Mouse (Mus musculus): ENCODE results near the gene Olfr263.

The Olfr263 gene

DNA sequence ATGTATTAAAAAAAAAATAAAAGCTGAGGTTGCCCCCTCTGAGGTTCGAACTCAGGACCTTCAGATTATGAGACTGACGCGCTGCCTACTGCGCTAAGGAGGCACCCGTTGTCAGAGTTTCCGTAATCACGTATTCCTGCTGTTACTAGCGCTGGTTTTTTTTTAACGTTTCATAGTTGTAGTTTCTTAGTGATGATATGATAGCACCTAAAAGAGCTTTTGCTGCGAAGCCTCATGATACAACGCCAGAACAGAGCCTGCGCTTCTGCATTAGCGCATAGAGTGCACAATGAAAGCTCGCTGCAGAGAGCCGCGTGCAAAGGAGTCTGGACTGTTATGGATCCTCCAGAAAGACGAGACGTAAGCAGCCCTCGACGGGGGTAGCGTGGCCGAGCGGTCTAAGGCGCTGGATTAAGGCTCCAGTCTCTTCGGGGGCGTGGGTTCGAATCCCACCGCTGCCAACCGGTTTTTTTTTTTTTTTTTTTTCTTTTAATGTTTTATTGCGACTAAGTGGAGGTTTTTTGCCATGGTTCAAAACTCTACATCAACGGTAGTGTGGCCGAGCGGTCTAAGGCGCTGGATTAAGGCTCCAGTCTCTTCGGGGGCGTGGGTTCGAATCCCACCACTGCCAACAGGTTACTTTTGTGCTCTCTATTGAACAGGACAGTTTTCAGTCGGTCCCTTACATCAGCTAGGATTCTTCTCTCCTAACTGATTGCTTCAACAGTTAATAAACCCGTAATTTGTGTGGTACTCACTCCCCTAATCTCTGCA lies 40.4 kb downstream of the Olfr263 start:
- peak; percentile 74 for DNase-seq (ENCODE audit: low spot score)

DNA sequence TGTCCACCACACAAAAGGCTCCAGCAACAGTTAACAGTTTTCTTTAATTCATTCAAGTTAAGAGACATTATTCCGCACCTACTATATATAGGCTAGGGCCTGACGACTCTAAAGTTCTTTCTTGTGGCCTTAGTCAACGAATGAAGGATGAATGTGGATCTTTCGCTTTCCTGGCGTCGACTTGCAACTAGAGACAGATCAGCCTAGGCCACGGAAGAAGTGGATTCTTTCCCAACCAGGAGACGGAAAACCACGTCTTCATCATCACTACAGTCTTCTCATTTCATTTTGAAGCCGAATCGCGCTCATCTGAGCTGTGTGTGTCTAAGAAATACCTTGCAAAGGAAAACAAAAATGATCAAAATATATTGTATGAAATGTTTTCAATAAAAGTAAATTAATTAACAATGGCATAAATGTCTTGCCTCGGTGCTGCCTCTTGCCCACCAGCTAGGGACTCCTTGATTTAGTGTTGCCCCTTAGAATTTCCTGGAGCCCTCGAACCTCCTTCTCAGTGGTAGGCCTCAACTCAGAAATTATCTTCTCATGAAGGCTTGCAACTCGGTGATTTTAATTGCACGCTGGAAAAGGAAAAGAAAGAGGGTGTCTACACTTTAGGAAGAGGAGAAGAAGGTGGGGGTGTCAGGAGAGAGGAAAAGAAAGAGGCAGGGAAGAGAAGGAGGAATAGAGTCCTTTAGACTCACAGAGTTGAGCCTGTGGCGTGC lies 41.2 kb downstream of the Olfr263 start:
- no peak for DNase-seq (ENCODE audit: low spot score)

DNA sequence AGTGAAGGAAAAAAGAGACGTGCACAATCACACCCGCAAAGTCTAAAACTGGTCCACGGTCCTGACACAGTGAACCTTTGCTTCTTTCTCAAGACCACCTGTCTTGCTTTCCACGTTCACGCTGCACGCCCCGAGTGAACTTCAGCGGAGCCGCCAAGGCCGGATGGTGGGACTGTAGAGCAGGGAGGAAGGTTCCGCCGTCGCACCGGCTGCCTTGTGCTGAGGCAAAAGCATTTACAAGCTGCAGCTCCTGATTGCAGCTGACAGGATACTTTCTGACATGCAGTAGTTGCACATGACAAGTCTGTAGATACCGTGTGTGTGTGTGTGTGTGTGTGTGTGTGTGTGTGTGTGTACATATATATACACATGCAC lies 41.7 kb downstream of the Olfr263 start:
- no peak for DNase-seq (ENCODE audit: low spot score)

DNA sequence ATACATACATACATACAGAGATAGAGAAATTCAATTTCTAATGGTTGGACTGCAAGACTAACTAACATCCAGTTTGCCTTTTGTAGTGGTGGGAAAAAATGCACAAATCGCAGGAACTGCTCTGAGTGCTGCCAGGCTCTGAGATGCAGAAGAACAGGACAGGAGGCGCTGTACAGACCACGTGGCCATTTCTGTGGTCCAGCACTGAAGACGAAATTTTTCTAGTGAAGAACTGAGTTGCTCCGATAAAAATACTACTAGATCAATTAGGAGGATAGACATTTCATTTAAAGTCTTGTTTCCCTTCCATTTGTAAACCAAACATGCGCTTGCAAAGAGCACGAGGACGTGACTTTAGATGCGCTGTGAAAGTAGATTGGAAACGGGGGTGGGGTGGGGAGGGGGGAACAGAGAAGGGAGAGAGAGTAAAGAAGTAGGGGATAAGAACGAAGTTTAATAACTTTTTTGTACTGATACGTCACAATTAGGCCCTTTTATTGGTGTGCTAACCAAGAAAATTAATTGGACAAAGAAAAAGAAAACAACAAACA lies 42.2 kb downstream of the Olfr263 start:
- DNase-seq (ENCODE audit: low spot score), result no peak

- DNase-seq (ENCODE audit: low spot score), result no peak
These were observed 43.0 kb downstream of the Olfr263 start for GRCm38 (mm10) chr13:21172241-21173027.

DNA sequence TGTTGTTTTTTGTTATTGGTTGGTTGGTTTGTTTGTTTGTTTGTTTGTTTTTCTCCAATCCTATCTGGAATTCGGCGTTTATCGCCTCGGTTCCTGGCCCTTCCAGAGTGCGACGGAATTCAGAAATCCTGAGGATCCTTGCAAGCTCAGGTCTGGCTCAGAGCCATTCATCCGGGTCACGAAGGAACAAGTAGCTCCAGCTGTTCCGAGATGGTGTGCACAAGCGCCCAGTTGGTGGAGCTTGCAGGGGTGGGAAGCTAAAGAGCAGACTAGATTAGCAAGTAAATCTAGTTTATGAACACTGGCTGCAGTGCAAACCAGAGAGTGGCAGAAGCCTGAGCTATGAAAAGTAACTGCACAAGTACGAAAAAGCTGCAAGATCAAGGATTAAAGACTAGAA lies 43.6 kb downstream of the Olfr263 start:
- peak; percentile 82 for DNase-seq (ENCODE audit: low spot score)

- no peak for DNase-seq (ENCODE audit: low spot score)
These were observed 47.3 kb downstream of the Olfr263 start for GRCm38 (mm10) chr13:21176733-21177132.

- DNase-seq (ENCODE audit: low spot score), result no peak
These were observed 48.2 kb downstream of the Olfr263 start for GRCm38 (mm10) chr13:21177657-21178056.

- DNase-seq (ENCODE audit: low spot score), result no peak
These were observed 48.9 kb downstream of the Olfr263 start for GRCm38 (mm10) chr13:21178364-21178763.

GRCm38 (mm10) chr13:21179367-21179723 lies 49.9 kb downstream of the Olfr263 start, which contains the start of gene Trim27:
Gene Trim27, plus strand, starts transcription at chr13:21179445.
- DNase-seq (ENCODE audit: low spot score), result no peak

GRCm38 (mm10) chr13:21179724-21180550 lies 50.5 kb downstream of the Olfr263 start:
- peak; percentile 78 for DNase-seq (ENCODE audit: low spot score)

DNA sequence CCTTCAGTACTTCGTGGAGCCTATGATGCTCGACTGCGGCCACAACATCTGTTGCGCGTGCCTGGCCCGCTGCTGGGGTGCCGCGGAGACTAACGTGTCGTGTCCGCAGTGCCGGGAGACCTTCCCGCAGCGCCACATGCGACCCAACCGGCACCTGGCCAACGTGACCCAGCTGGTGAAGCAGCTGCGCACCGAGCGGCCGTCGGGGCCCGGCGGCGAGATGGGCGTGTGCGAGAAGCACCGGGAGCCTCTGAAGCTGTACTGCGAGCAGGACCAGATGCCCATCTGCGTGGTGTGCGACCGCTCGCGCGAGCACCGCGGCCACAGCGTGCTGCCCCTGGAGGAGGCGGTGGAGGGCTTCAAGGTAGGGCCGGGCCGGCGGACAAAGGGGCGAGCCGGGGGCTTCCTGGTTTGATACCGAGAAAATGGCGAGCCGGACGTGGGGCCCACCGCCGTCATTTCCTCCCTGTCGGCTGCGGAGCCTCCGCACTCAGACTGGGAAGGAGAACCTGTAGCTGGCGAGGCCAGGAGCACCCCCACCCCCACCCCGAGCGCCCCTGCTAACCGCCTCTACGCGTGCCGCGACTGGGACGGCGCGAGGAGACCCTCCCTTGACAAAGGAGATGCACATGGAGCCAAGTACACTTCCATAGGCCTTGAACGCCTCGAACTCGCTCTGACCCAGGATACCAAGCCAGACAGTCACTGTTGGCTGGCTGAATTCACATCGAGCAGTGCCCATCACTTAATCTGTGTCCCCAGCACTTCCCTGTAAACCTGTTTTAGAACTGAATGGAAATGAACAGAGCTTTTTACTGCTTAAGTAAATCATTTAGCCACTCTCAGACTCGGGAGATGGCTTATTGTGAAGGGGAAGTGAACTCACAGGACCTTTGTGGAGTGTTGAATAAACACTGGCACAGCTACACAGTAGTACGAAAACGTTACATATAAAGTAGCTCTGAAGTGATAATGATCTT lies 51.4 kb downstream of the Olfr263 start:
- no peak for DNase-seq (ENCODE audit: low spot score)

DNA sequence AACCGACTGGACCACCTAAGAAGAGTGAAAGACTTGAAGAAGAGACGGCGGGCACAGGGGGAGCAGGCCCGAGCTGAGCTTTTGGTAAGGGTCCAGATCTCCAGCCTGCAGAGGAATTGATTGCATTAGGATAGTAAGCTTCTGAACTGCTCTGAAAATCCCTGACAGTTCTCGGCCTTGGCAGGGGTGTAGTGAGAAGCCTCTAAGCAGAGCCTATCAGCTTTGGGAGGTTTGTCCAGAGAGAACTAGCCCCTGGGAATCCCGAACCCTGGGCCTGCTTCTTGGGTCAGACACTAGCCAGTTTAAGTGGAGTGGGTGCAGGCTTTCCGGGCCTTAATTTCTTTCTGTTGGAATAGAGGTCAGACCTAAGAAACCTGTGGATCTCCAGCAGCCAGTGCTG lies 52.6 kb downstream of the Olfr263 start:
- DNase-seq (ENCODE audit: low spot score), result no peak

GRCm38 (mm10) chr13:21183066-21183465 lies 53.6 kb downstream of the Olfr263 start:
- DNase-seq (ENCODE audit: low spot score), result no peak

GRCm38 (mm10) chr13:21183661-21184060 lies 54.2 kb downstream of the Olfr263 start:
- DNase-seq (ENCODE audit: low spot score), result no peak

DNA sequence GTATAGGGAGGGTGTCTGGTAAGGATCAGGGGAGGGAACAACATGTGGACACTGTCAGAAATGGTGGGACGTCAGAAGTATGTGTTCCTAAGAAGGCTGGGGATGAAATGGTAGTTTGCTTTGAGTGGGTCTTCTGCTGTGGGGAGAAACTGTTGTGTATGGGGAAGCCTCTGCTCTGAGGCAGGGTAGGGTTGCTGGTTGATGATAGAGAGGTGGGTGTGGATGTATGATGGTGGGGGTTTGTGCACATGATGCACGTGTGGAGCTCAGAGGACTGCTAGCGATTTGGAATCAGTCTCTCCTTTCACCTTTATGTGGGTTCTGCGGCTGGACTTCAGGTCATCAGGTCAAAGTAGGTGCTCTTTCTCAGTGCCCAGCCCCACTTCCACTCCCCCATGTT lies 56.1 kb downstream of the Olfr263 start:
- no peak for DNase-seq (ENCODE audit: low spot score)
